Mouse (Mus musculus): Measurements from ENCODE around the gene Tmem88b. TPM values are rescaled to one million over a fixed set of nuclear protein-coding genes. Genes with fewer than 3 reads are reported as not detected.
A peak's percentile ranks its signal among the peaks of the same experiment; 100 is the strongest.

Tmem88b gene
- polyA plus RNA-seq (2012; rRNA removed) (2.0 and 2.6 TPM in 2 replicates), polyA plus RNA-seq (2014; fragmentation: Nextera tagmentation; extraction: Ambion mirVana) (0.48 and 0.67 TPM in 2 replicates)

GRCm38 (mm10) chr4:155785819-155786218 lies at the start of gene Tmem88b:
TSS of gene Tmem88b (minus strand) at chr4:155785874.
- no peak for ATAC-seq (ENCODE audit: low FRiP score, low read depth)
- Histone ChIP-seq H3K36me3 (ENCODE audit: control insufficient read depth, insufficient read depth, low read length) (no peaks in the 10 kb centered on the region), H3K27me3 (ENCODE audit: control insufficient read depth, insufficient read depth, low read length) (no peaks in the 10 kb centered on the region), H3K9ac (ENCODE audit: low read depth, low read length, severe bottlenecking) (peak within 1 kb of the TSS; percentile 82), H3K4me3 (replicated peaks; ENCODE audit: low read length) (peak within 1 kb of the TSS; percentile 59), H3K4me1 (ENCODE audit: control insufficient read depth, insufficient read depth, low read length) (peaks cover 3% of the 10 kb centered on the region; the same call in 1 of the 2 replicates), H3K9me3 (ENCODE audit: control insufficient read depth, low read length) (no peaks in the 10 kb centered on the region), H3K4me2 (replicated peaks; ENCODE audit: low read depth, low read length, severe bottlenecking) (peak within 1 kb of the TSS; percentile 71), H3K27ac (replicated peaks; ENCODE audit: low read depth, low read length) (no peak within 1 kb of the TSS)
- DNase-seq (ENCODE audit: low spot score): no peak
- no peak for TF ChIP-seq POLR2A (IDR thresholded peaks at IDR 0.05; ENCODE audit: borderline replicate concordance, extremely low read depth, insufficient read depth, insufficient read length)
- WGBS: 59% methylated on average over 5 of the region's 5 CpGs

- no peak for TF ChIP-seq POLR2A (IDR thresholded peaks at IDR 0.05; ENCODE audit: borderline replicate concordance, extremely low read depth, insufficient read depth, insufficient read length)
- ATAC-seq (ENCODE audit: low FRiP score, low read depth) (peak; percentile 34; the same call in 1 of the 2 replicates), DNase-seq (ENCODE audit: low spot score) (peak; percentile 95)
- Histone ChIP-seq H3K9ac (ENCODE audit: low read depth, low read length, severe bottlenecking) (no peak overlapping the region), H3K9me3 (ENCODE audit: control insufficient read depth, low read length) (no peaks in the 10 kb centered on the region), H3K4me1 (ENCODE audit: control insufficient read depth, insufficient read depth, low read length) (peaks cover 15% of the 10 kb centered on the region), H3K36me3 (ENCODE audit: control insufficient read depth, insufficient read depth, low read length) (peaks cover 8% of the 10 kb centered on the region; the same call in 1 of the 2 replicates), H3K4me3 (replicated peaks; ENCODE audit: low read length) (no peak overlapping the region), H3K27ac (replicated peaks; ENCODE audit: low read depth, low read length) (peak overlapping the region; percentile 46; the same call in 1 of the 2 replicates), H3K4me2 (replicated peaks; ENCODE audit: low read depth, low read length, severe bottlenecking) (0 out of 2 replicates have a peak overlapping the region, but pooled peaks have one; percentile 2), H3K27me3 (ENCODE audit: control insufficient read depth, insufficient read depth, low read length) (no peaks in the 10 kb centered on the region)
- 50% methylated on average over 2 of the region's 2 CpGs for WGBS
These were observed 48.2 kb upstream of the Tmem88b start for GRCm38 (mm10) chr4:155833836-155834235.

- ATAC-seq (ENCODE audit: low FRiP score, low read depth) (no peak), DNase-seq (ENCODE audit: low spot score) (no peak)
- 96% methylated on average over 4 of the region's 4 CpGs for WGBS
- H3K4me3 ChIP-seq (replicated peaks; ENCODE audit: low read length): no peak overlapping the region
- 0 out of 2 replicates have a peak overlapping the region, but pooled peaks have one; percentile 46 for H3K27ac ChIP-seq (replicated peaks; ENCODE audit: low read depth, low read length)
- no peak overlapping the region for H3K4me2 ChIP-seq (replicated peaks; ENCODE audit: low read depth, low read length, severe bottlenecking)
- peaks cover 15% of the 10 kb centered on the region for H3K4me1 ChIP-seq (ENCODE audit: control insufficient read depth, insufficient read depth, low read length)
- TF ChIP-seq POLR2A (IDR thresholded peaks at IDR 0.05; ENCODE audit: borderline replicate concordance, extremely low read depth, insufficient read depth, insufficient read length): no peak
- H3K27me3 ChIP-seq (ENCODE audit: control insufficient read depth, insufficient read depth, low read length): no peaks in the 10 kb centered on the region
- no peaks in the 10 kb centered on the region for H3K9me3 ChIP-seq (ENCODE audit: control insufficient read depth, low read length)
- no peak overlapping the region for H3K9ac ChIP-seq (ENCODE audit: low read depth, low read length, severe bottlenecking)
- H3K36me3 ChIP-seq (ENCODE audit: control insufficient read depth, insufficient read depth, low read length): peaks cover 8% of the 10 kb centered on the region; the same call in 1 of the 2 replicates
These were observed 47.6 kb upstream of the Tmem88b start for GRCm38 (mm10) chr4:155833234-155833633.

- no peak for DNase-seq (ENCODE audit: low spot score)
- WGBS: 52% methylated on average over 10 of the region's 10 CpGs
- H3K27ac ChIP-seq (replicated peaks; ENCODE audit: low read depth, low read length): no peak overlapping the region
These were observed 46.6 kb upstream of the Tmem88b start for GRCm38 (mm10) chr4:155832321-155832720.

GRCm38 (mm10) chr4:155831831-155832230 lies 46.2 kb upstream of the Tmem88b start:
- peak overlapping the region; percentile 83 for H3K4me3 ChIP-seq (replicated peaks; ENCODE audit: low read length)
- ATAC-seq (ENCODE audit: low FRiP score, low read depth): no peak
- DNase-seq (ENCODE audit: low spot score): no peak
- H3K4me1 ChIP-seq (ENCODE audit: control insufficient read depth, insufficient read depth, low read length): peaks cover 15% of the 10 kb centered on the region
- H3K36me3 ChIP-seq (ENCODE audit: control insufficient read depth, insufficient read depth, low read length): peaks cover 21% of the 10 kb centered on the region
- H3K4me2 ChIP-seq (replicated peaks; ENCODE audit: low read depth, low read length, severe bottlenecking): peak overlapping the region; percentile 90
- under 1% methylated on average over 25 of the region's 25 CpGs for WGBS
- H3K9me3 ChIP-seq (ENCODE audit: control insufficient read depth, low read length): no peaks in the 10 kb centered on the region
- no peaks in the 10 kb centered on the region for H3K27me3 ChIP-seq (ENCODE audit: control insufficient read depth, insufficient read depth, low read length)
- no peak for TF ChIP-seq POLR2A (IDR thresholded peaks at IDR 0.05; ENCODE audit: borderline replicate concordance, extremely low read depth, insufficient read depth, insufficient read length)
- H3K9ac ChIP-seq (ENCODE audit: low read depth, low read length, severe bottlenecking): peak overlapping the region; percentile 76
- peak overlapping the region; percentile 75 for H3K27ac ChIP-seq (replicated peaks; ENCODE audit: low read depth, low read length)

More at GRCm38 (mm10) chr4:155832321-155832720, 46.6 kb upstream of the Tmem88b start:
- Histone ChIP-seq H3K4me2 (replicated peaks; ENCODE audit: low read depth, low read length, severe bottlenecking) (peak overlapping the region; percentile 90), H3K9me3 (ENCODE audit: control insufficient read depth, low read length) (no peaks in the 10 kb centered on the region), H3K4me3 (replicated peaks; ENCODE audit: low read length) (peak overlapping the region; percentile 83), H3K9ac (ENCODE audit: low read depth, low read length, severe bottlenecking) (peak overlapping the region; percentile 76), H3K27me3 (ENCODE audit: control insufficient read depth, insufficient read depth, low read length) (no peaks in the 10 kb centered on the region), H3K36me3 (ENCODE audit: control insufficient read depth, insufficient read depth, low read length) (peaks cover 16% of the 10 kb centered on the region), H3K4me1 (ENCODE audit: control insufficient read depth, insufficient read depth, low read length) (peaks cover 15% of the 10 kb centered on the region)
- no peak for TF ChIP-seq POLR2A (IDR thresholded peaks at IDR 0.05; ENCODE audit: borderline replicate concordance, extremely low read depth, insufficient read depth, insufficient read length)
- ATAC-seq (ENCODE audit: low FRiP score, low read depth): no peak
